Mouse (Mus musculus) hindbrain, embryonic 12.5 days (tissue): Measurements from ENCODE around the gene Gpr137. TPM values are rescaled to one million over a fixed set of nuclear protein-coding genes. Genes with fewer than 3 reads are reported as not detected.
"Not testable (repeated sequence)": the region's sequence is repeated elsewhere in the genome, so short reads cannot be mapped to it uniquely, and the experiment has no call there.

Experiments
- ATAC-seq: fragments of 200-750 bp; cut with Nextera tagmentation; 2 replicates; pipeline ENCODE4 v1.8.0; 2017; ENCODE audit warnings: moderate TSS enrichment; ENCODE audit not compliant: low FRiP score
- H3K27ac ChIP-seq: fragments of 300-500 bp; sonication (generic); 2 replicates; pipeline ENCODE4 v1.5.1; 2016; ENCODE audit warnings: mild to moderate bottlenecking
- H3K27me3 ChIP-seq: fragments of 300-500 bp; sonication (generic); 2 replicates; pipeline ENCODE4 v1.6.1; 2016; ENCODE audit warnings: mild to moderate bottlenecking
- H3K36me3 ChIP-seq: fragments of 300-500 bp; sonication (generic); 2 replicates; pipeline ENCODE4 v1.6.1; 2016; ENCODE audit warnings: mild to moderate bottlenecking
- H3K4me1 ChIP-seq: fragments of 300-500 bp; sonication (generic); 2 replicates; pipeline ENCODE4 v1.6.1; 2016
- H3K4me2 ChIP-seq: fragments of 300-500 bp; sonication (generic); replicated peaks from 2 replicates; pipeline ENCODE4 v1.6.1; 2016; ENCODE audit warnings: mild to moderate bottlenecking
- H3K4me3 ChIP-seq: fragments of 300-500 bp; sonication (generic); 2 replicates; pipeline ENCODE4 v1.5.1; 2016; ENCODE audit warnings: mild to moderate bottlenecking
- H3K9ac ChIP-seq: fragments of 300-500 bp; sonication (generic); 2 replicates; pipeline ENCODE4 v1.6.1; 2016; ENCODE audit warnings: mild to moderate bottlenecking, moderate library complexity
- H3K9me3 ChIP-seq: fragments of 300-500 bp; sonication (generic); replicated peaks from 2 replicates; pipeline ENCODE4 v1.6.1; 2016; ENCODE audit warnings: mild to moderate bottlenecking
- WGBS: fragments of 180-500 bp; shearing (Covaris S2); methylation state at CpG from one replicate; pipeline ENCODE4 v1.1.7; 2016; 5-methylcytosine and 5-hydroxymethylcytosine counted together
- microRNA-seq: library from miRNA; unstranded; fragments of <30 nt; microRNA quantifications from one replicate; pipeline ENCODE4, GENCODE M21; 2017
- polyA plus RNA-seq: library from polyadenylated mRNA; unstranded; fragments of >200 nt; fragmentation: Nextera tagmentation; extraction: Ambion mirVana; gene quantifications from 2 replicates; pipeline ENCODE4 v1.2.1, GENCODE M21; 2016

Gene Gpr137
- polyA plus RNA-seq, 1 experiment from 2014 or later, result 40.6 TPM

DNA sequence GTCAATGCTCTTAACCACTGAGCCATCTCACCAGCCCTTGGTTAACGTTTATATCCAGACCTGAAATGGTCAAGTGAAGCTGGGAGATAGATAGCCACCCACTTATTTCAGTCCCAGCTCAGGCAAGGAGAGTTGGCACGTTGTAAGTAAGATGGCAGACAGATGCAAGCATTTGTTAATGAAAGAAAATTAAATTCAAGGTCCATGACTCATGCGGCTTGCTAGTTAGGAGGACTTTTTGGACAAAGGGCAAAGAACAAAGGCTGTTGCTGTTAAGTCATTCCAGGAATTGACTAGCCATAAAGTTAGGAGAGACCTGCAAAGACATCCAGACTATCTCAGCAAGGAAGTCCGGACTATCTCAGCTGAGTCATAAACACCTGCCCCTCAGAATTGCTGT is 42.6 kb downstream of the Gpr137 start:
- Histone ChIP-seq H3K27me3 (no peaks in the 10 kb centered on the region), H3K4me1 (no peaks in the 10 kb centered on the region), H3K4me2 (no peak overlapping the region), H3K4me3 (no peak overlapping the region), H3K36me3 (peaks cover 3% of the 10 kb centered on the region; the same call in 1 of the 2 replicates), H3K9me3 (peaks cover 8% of the 10 kb centered on the region), H3K9ac (no peak overlapping the region), H3K27ac (no peak overlapping the region)
- ATAC-seq, result no peak
- WGBS, result 84% methylated on average over 4 of the region's 4 CpGs

DNA sequence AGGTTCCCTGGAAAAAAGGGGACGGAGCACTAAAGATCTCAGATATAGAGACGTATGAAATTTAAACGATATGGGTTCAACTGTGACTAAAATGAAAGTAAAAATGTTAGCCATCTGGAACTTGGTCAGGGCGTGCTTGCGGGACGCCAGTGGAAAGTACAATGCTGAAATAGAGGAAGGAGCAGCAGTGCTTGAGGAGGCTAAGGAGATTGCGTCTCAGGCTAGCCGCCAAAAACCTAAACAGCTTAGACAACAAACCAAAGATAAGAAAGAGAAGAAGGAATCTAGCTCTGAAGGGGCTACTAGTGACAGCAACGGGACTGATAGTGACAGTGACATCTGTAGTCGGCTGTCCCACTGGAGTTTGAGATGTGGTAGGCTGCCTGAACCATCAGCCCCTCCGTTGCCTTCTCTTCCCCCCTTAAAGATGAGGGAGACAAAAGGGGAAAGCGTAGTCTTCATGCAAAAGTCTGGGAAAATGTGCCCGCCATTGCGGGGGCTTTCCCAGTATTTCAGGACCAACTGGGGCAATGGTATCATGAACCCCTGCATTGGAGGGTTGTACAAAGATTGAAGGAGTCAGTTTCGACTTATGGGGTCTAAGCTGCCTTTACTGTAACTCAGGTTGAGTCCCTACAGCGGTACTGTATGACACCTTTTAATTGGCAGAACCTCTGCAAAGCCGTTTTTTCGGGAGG is 46.5 kb downstream of the Gpr137 start:
- not testable (repeated sequence) for H3K4me1 ChIP-seq, H3K9me3 ChIP-seq, H3K27me3 ChIP-seq, H3K4me3 ChIP-seq, H3K27ac ChIP-seq, H3K4me2 ChIP-seq, H3K9ac ChIP-seq, ATAC-seq, H3K36me3 ChIP-seq
- WGBS, result 91% methylated on average over 18 of the region's 18 CpGs

DNA sequence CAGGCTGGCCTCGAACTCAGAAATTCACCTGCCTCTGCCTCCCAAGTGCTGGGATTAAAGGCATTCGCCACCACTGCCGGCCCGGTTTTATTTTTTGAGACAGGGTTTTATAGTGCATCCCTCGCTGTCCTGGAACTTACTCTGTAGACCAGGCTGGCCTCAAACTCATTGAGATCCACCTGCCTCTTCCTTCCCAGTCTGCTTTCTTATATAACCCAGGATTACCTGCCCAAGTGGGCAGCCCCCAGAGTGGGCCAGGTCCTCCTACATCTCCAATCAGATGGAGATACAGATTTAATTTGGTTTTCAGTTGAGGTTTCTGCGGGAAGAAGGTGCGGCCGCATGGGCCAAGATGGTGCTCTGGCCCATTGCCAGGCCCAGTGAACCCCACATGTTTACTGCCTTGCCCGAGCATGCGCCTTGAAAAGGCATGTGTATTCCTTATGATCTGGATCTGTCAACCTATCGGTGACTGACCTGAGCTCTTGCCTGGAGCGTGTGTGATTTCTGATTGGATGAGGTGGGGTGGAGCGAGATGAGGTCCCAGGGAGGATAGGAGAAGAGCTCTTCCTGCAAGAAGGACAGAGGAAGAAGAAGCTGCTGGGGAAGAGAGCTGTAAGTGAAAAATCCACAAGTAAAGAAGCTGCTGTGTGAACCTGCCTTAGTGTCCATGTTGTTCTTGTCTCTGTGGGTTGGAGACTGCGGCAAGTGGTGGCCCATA is 48.4 kb downstream of the Gpr137 start:
- no peaks in the 10 kb centered on the region for H3K4me1 ChIP-seq
- H3K4me2 ChIP-seq, result no peak overlapping the region
- no peak overlapping the region for H3K9ac ChIP-seq
- H3K27ac ChIP-seq, result no peak overlapping the region
- H3K4me3 ChIP-seq, result no peak overlapping the region
- H3K27me3 ChIP-seq, result no peaks in the 10 kb centered on the region
- no peak for ATAC-seq
- 91% methylated on average over 14 of the region's 14 CpGs for whole genome bisulfite sequencing
- H3K36me3 ChIP-seq, result no peaks in the 10 kb centered on the region
- H3K9me3 ChIP-seq, result peaks cover 8% of the 10 kb centered on the region

DNA sequence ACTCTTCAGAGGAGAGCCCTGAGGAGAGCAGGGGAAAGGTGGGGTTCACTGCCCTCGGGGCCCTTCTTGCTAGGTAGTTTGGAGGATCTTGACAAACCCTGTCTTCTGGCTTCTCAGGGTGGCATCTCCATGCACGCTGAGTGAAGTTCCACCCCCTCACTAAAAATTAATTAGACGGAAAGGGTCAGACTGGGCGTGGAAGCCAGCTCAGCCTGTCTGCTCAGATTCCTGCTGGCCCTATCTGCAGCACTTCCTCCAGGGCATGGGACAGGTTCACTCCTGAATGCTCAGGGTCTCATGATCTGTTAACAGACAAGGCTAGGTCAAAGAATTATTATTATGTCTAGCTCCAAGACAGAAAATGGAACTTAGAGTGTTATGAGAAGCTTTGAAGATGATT is 49.8 kb downstream of the Gpr137 start:
- Histone ChIP-seq H3K27me3 (no peaks in the 10 kb centered on the region), H3K4me2 (no peak overlapping the region), H3K4me3 (no peak overlapping the region), H3K4me1 (no peaks in the 10 kb centered on the region), H3K9me3 (peaks cover 8% of the 10 kb centered on the region), H3K36me3 (no peaks in the 10 kb centered on the region), H3K9ac (no peak overlapping the region), H3K27ac (no peak overlapping the region)
- WGBS, result 60% methylated on average over 4 of the region's 4 CpGs
- ATAC-seq, result no peak

Small RNA genes lying within 50 kb of the gene (microRNA-seq; reads per million reads assigned to microRNA genes)
- gene Mir6990, result 1.4 reads per million

Other genes starting within 250 kb of the Gpr137 start
- 13.2 and 14.4 TPM in 2 replicates for gene Rps6ka4, start 101.8 kb downstream of the Gpr137 start, polyA plus RNA-seq
- 0.50 and 0.85 TPM in 2 replicates for gene Ccdc88b, start 84.3 kb downstream of the Gpr137 start, polyA plus RNA-seq
- 108 and 128 TPM in 2 replicates for gene Trmt112, start 32.8 kb downstream of the Gpr137 start, polyA plus RNA-seq
- 194 and 200 TPM in 2 replicates for gene Prdx5, start 32.4 kb downstream of the Gpr137 start, polyA plus RNA-seq
- gene Esrra, start 20.7 kb downstream of the Gpr137 start, polyA plus RNA-seq, result 16.0 and 16.6 TPM in 2 replicates
- 0.98 TPM in 1 of 2 replicates, not detected in the other for gene Catsperz, start 17.1 kb downstream of the Gpr137 start, polyA plus RNA-seq
- 0.14 and 0.19 TPM in 2 replicates for gene Kcnk4, start 8.0 kb downstream of the Gpr137 start, polyA plus RNA-seq
- 67.7 and 71.7 TPM in 2 replicates for gene Bad, start 619 bp downstream of the Gpr137 start, polyA plus RNA-seq
- gene Ppp1r14b, start 32.5 kb upstream of the Gpr137 start, polyA plus RNA-seq, result 259 and 281 TPM in 2 replicates
- 27.9 and 29.3 TPM in 2 replicates for gene Plcb3, start 34.0 kb upstream of the Gpr137 start, polyA plus RNA-seq
- 77.8 and 82.5 TPM in 2 replicates for gene Fkbp2, start 38.0 kb upstream of the Gpr137 start, polyA plus RNA-seq
- gene Vegfb, start 45.2 kb upstream of the Gpr137 start, polyA plus RNA-seq, result 32.2 and 37.0 TPM in 2 replicates
- gene Dnajc4, start 50.1 kb upstream of the Gpr137 start, polyA plus RNA-seq, result 20.5 and 24.0 TPM in 2 replicates
- 20.1 and 20.2 TPM in 2 replicates for gene Nudt22, start 53.6 kb upstream of the Gpr137 start, polyA plus RNA-seq
- gene Trpt1, start 53.7 kb upstream of the Gpr137 start, polyA plus RNA-seq, result 8.7 and 12.6 TPM in 2 replicates
- 6.3 and 6.5 TPM in 2 replicates for gene Fermt3, start 77.0 kb upstream of the Gpr137 start, polyA plus RNA-seq
- 267 and 269 TPM in 2 replicates for gene Stip1, start 97.5 kb upstream of the Gpr137 start, polyA plus RNA-seq
- 5.6 TPM in 2 replicates for gene Macrod1, start 114.3 kb upstream of the Gpr137 start, polyA plus RNA-seq
- gene Flrt1, start 163.2 kb upstream of the Gpr137 start, polyA plus RNA-seq, result 5.5 and 6.6 TPM in 2 replicates